Mouse (Mus musculus) embryonic stem cell, embryonic (primary cell): Measurements from ENCODE around the gene Noa1.

Experiments used
- CTCF ChIA-PET, 4 experiments: fragments of 300-600 bp in 2 of 4; fragments of 350-600 bp in 2 of 4; sonication (Branson Sonifier 250); formaldehyde crosslinking; loops; one replicate each; lab custom pipeline; 2022; ENCODE audit warnings: inconsistent platforms in 2 of 4; lab: Charles Lee
- POLR2A ChIA-PET, 4 experiments: fragments of 300-600 bp in 2 of 4; fragments of 350-600 bp in 2 of 4; sonication (Branson Sonifier 250); formaldehyde crosslinking; loops; one replicate each; lab custom pipeline; 2022; ENCODE audit warnings: antibody characterized with exemption in 4 of 4, inconsistent platforms in 1 of 4; lab: Charles Lee

The Noa1 gene

DNA sequence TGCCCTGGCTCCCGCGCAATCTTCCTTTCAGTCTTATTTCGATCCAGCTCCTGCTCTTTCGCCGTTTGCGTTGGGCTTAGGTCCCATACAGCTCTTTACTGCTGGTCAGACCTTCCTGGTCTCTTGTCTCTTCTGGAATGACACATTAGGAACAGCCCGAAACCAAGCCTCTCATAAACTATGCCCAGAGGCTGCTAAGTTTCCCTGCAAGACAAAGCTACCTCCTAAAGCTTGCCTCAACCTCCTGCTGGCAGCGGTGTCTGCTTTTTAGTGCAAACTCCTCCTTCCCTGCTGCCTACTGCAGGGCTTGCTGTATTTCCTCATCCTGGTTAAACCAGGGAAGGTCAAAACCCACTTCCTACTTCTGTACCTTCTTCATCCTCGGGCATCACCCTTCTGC is 59.8 kb downstream of the Noa1 start:
- ChIA-PET POLR2A (interaction anchor here (0.6 to 9.1 kb wide), 19 partner anchors 8 to 1597 kb away, joined by 3 to 118 read pairs (median 4); partner anchors contain the start of genes Rest (in 2 of the 4) and Ppat (in 1 of the 4)), CTCF (interaction anchor here in 2 of 4 experiments (0.6 to 0.7 kb wide), 3 partner anchors 10 to 299 kb away, joined by 3 to 6 read pairs (median 4); partner anchors contain the start of gene Paics (in 1 of the 2))

DNA sequence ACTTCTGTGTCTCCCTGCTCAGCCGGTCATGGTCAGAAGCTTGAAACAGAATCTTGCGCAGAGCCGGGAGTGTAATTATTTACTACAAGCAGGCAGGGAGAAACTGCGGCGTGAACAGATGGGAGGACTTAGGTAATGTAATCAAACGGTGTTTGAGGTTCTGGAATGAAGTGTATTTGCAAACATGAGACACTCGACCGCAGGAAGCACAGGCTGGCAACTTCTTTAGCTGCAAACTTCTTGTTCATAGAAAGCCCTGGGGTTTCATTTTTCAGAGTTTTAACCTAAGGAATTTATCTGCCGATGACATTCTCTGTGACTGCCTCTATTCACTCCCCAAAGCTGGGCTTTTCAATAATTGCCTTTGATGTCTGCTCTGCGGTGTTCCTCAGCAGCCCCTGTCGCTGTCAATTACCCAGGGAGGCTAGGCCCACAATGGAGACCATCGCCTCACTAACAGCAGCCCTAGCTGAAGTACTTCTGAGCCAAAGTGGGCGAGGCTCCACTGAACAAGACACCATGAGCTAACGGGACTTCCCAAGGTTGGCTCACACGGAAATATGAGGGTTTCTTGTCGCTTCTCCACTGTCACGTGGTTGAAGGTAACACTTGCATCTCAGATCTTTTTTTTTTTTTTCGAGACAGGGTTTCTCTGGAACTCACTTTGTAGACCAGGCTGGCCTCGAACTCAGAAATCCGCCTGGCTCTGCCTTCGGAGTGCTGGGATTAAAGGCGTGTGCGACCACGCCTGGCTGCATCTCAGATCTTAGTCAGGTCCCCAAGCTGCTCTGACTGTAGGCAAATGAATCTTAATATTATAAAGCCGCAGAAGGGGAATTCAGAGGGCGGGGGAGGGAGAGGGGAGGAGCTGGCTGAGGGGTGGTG is 63.9 kb downstream of the Noa1 start:
- ChIA-PET POLR2A (interaction anchor here (0.5 to 9.1 kb wide), 13 partner anchors 10 to 472 kb away, joined by 3 to 118 read pairs (median 4); partner anchors contain the start of genes Rest (in 2 of the 4), Noa1 (in 1 of the 4) and Polr2b (in 1 of the 4)), CTCF (interaction anchor here in 3 of 4 experiments (0.6 to 1.6 kb wide), 5 partner anchors 11 to 62 kb away, joined by 3 to 6 read pairs (median 4); no protein-coding TSS in a partner anchor)

DNA sequence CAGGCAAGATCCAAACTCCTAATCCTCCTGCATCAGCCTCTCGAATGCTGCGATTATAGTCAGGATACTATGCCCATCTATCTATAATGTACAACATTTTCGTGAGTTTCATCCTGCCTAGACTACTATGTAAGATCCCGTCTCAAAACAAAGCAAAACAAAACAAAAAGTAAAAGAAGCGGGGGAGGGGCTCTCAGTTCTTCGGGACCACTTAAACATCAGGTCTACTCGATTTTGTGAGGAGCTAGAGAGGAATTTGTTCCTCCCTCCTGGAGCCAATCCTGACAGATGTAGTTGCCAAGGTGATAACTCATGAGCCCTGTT is 64.5 kb downstream of the Noa1 start:
- CTCF ChIA-PET, result interaction anchor here in 3 of 4 experiments (1.0 to 1.6 kb wide), 4 partner anchors 12 to 22 kb away, joined by 3 to 5 read pairs (median 4); no protein-coding TSS in a partner anchor
- POLR2A ChIA-PET, result interaction anchor here (0.5 to 9.1 kb wide), 11 partner anchors 9 to 159 kb away, joined by 3 to 118 read pairs (median 5); partner anchors contain the start of gene Rest (in 2 of the 4)

DNA sequence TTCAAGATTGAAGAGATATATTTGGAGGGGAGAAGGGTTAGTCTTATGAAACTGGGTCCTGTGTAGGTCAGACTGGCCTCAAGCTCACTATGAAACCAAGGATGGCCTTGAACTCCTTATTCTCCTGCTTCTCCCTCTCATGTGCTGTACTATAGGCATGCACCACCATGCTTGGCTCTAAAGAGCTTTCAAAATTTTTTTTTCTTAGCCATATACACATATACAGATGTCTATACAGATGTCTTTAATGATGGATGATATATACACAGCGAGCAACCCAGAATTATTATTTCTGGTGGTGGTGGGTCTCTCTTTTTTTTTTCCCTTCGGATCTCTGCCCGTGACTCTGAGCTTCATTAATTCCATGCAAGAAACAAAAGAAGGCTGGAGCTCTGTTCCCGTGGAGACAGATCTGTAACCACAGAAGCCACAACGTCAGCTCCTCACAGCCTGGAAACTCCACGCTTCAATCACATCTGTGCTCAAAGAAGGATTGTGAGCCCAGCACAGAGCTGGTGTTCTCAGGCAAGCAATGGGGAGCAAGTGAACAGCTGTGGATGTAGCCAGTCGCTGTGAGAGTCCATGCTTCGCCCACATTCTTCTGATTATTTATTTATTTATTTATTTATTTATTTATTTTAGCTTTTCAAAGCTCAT is 65.4 kb downstream of the Noa1 start:
- ChIA-PET CTCF (interaction anchor here in 2 of 4 experiments (0.6 to 1.2 kb wide), 4 partner anchors 16 to 58 kb away, joined by 3 to 5 read pairs (median 4); no protein-coding TSS in a partner anchor), POLR2A (interaction anchor here in 2 of 4 experiments (0.6 to 9.1 kb wide), 13 partner anchors 8 to 302 kb away, joined by 3 to 118 read pairs (median 4); partner anchors contain the start of gene Rest (in 2 of the 2))
